Mouse (Mus musculus) erythroblast, embryonic 14.5 days (primary cell): Measurements from ENCODE around the gene Dok5.

Experiments used
- GATA1 ChIP-seq: IDR thresholded peaks from 2 replicates; pipeline ENCODE4 v1.6.1; 2012; ENCODE audit warnings: low read length, inconsistent platforms, mixed read lengths
- TAL1 ChIP-seq: IDR thresholded peaks from 3 replicates; pipeline ENCODE4 v1.6.1; 2012; ENCODE audit warnings: low read length, inconsistent platforms, mixed read lengths

- TF ChIP-seq GATA1 (no peak), TAL1 (no peak)
Observed at GRCm38 (mm10) chr2:170913863-170914262, 182.3 kb downstream of the Dok5 start.
